Mouse (Mus musculus): ENCODE data around the gene Tpsg1. TPM values are rescaled to one million over a fixed set of nuclear protein-coding genes. Genes with fewer than 3 reads are reported as not detected.

The Tpsg1 gene
- 0.21 and 0.76 TPM in 2 replicates for polyA plus RNA-seq (2012; rRNA removed)

DNA sequence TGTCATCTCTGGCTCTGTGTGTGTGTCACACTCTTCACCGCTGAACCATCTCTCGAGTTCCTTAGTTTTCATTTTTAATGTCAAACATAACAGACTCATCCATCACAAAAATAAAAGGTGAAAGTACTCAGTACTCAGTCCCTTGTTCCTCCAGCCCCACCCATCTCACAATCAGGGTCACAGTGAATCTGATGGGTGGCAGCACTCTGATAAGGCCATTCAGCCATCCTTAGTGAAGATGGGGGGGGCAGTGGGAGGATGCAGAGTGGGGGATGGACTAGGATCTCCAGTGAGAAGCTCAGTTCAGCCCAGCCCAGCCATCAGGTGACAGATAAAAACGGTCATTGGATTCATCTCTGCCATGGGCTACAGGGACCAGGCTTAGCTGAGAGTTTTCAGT lies at the start of gene Tpsg1:
Gene Tpsg1 (plus strand): TSS at position 301 of the 400 bp plus-strand sequence.

GRCm38 (mm10) chr17:25345462-25345861 lies 23.6 kb upstream of the Tpsg1 start, which contains the start of gene Tpsab1:
Tpsab1 (minus strand) TSS chr17:25345562.

GRCm38 (mm10) chr17:25366005-25366404 lies 3.1 kb upstream of the Tpsg1 start, which contains the start of gene Tpsb2:
Tpsb2 (plus strand) TSS chr17:25366305.

Other genes starting within 250 kb of the Tpsg1 start
- 0.21 TPM in 1 of 2 replicates, not detected in the other for gene Ptx4, start 248.5 kb upstream of the Tpsg1 start, polyA plus RNA-seq (2012; rRNA removed)
- 37.8 and 40.8 TPM in 2 replicates for gene Clcn7, start 235.9 kb upstream of the Tpsg1 start, polyA plus RNA-seq (2012; rRNA removed)
- gene Ccdc154, start 206.8 kb upstream of the Tpsg1 start, polyA plus RNA-seq (2012; rRNA removed): not detected in 2 replicates
- not detected in 2 replicates for gene Gm38655, start 193.8 kb upstream of the Tpsg1 start, polyA plus RNA-seq (2012; rRNA removed)
- gene BC003965, start 184.7 kb upstream of the Tpsg1 start, polyA plus RNA-seq (2012; rRNA removed): 28.0 and 28.7 TPM in 2 replicates
- gene Unkl, start 180.9 kb upstream of the Tpsg1 start, polyA plus RNA-seq (2012; rRNA removed): 19.9 and 21.1 TPM in 2 replicates
- 81.6 and 84.9 TPM in 2 replicates for gene Gnptg, start 129.1 kb upstream of the Tpsg1 start, polyA plus RNA-seq (2012; rRNA removed)
- 49.1 and 51.0 TPM in 2 replicates for gene Tsr3, start 129.1 kb upstream of the Tpsg1 start, polyA plus RNA-seq (2012; rRNA removed)
- gene Baiap3, start 112.9 kb upstream of the Tpsg1 start, polyA plus RNA-seq (2012; rRNA removed): 13.0 and 13.9 TPM in 2 replicates
- 519 and 596 TPM in 2 replicates for gene Ube2i, start 94.7 kb upstream of the Tpsg1 start, polyA plus RNA-seq (2012; rRNA removed)
- gene Prss34, start 70.9 kb upstream of the Tpsg1 start, polyA plus RNA-seq (2012; rRNA removed): 0.34 TPM in 1 of 2 replicates, not detected in the other
- not detected in 2 replicates for gene Prss28, start 60.6 kb upstream of the Tpsg1 start, polyA plus RNA-seq (2012; rRNA removed)
- gene Prss29, start 50.6 kb upstream of the Tpsg1 start, polyA plus RNA-seq (2012; rRNA removed): not detected in 2 replicates
- gene Tpsab1, start 23.7 kb upstream of the Tpsg1 start, polyA plus RNA-seq (2012; rRNA removed): 0.11 TPM in 1 of 2 replicates, not detected in the other
- 0.64 and 1.6 TPM in 2 replicates for gene Tpsb2, start 3.0 kb upstream of the Tpsg1 start, polyA plus RNA-seq (2012; rRNA removed)
- gene Cacna1h, start 64.5 kb downstream of the Tpsg1 start, polyA plus RNA-seq (2012; rRNA removed): 101 TPM in 2 replicates
- gene Tekt4, start 85.3 kb downstream of the Tpsg1 start, polyA plus RNA-seq (2012; rRNA removed): 1.1 and 1.5 TPM in 2 replicates
- gene Sstr5, start 128.0 kb downstream of the Tpsg1 start, polyA plus RNA-seq (2012; rRNA removed): 0.15 TPM in 2 replicates
- 11.4 and 14.6 TPM in 2 replicates for gene Sox8, start 201.4 kb downstream of the Tpsg1 start, polyA plus RNA-seq (2012; rRNA removed)
- gene Lmf1, start 209.8 kb downstream of the Tpsg1 start, polyA plus RNA-seq (2012; rRNA removed): 10.7 and 12.7 TPM in 2 replicates